Mouse (Mus musculus): ENCODE data around the gene Lpar5. TPM values are rescaled to one million over a fixed set of nuclear protein-coding genes. Genes with fewer than 3 reads are reported as not detected.

Gene Lpar5
- total and polyA plus RNA-seq, 3 experiments: 0.83 to 2.6 (median 1.4) TPM

DNA sequence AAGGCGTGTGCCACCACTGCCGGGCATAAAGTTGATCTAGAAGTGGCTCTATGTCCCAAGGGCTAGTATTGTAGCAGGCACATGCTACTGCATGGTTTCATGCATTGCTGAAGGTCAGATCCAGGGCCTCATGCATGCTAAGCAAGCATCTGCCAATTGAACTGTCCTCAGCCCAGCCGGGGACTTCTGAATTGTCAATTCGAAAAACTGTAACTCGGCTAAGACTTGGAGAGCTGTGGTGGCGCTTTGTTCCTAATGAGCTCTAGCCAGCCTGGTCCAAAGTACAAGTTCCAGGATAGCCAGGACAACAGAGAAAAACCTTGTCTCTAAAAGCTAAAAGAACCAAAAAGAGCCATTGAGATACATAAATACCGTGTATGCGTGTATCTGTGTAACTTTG, 51.7 kb downstream of the Lpar5 start:
- Histone ChIP-seq H3K27me3 (ENCODE audit: insufficient read depth, low read length) (no peaks in the 10 kb centered on the region), H3K4me1 (ENCODE audit: insufficient read depth, low read depth, low read length) (0 out of 2 replicates have a peak, but pooled peaks cover 2% of the 10 kb centered on the region), H3K36me3 (replicated peaks) (peaks cover 94% of the 10 kb centered on the region), H3K4me3 (ENCODE audit: low read depth, low read length) (no peak overlapping the region), H3K9me3 (replicated peaks) (no peaks in the 10 kb centered on the region)
- TF ChIP-seq TAL1 (conservative IDR thresholded peaks at IDR 0.05; ENCODE audit: low read depth, low read length) (no peak), GATA1 (IDR thresholded peaks at IDR 0.05; ENCODE audit: borderline replicate concordance, low read length) (no peak)
- DNase-seq (ENCODE audit: low spot score): no peak
- ATAC-seq (ENCODE audit: extremely low read depth, insufficient number of reproducible peaks, low FRiP score, poor library complexity, severe bottlenecking): no peak

DNA sequence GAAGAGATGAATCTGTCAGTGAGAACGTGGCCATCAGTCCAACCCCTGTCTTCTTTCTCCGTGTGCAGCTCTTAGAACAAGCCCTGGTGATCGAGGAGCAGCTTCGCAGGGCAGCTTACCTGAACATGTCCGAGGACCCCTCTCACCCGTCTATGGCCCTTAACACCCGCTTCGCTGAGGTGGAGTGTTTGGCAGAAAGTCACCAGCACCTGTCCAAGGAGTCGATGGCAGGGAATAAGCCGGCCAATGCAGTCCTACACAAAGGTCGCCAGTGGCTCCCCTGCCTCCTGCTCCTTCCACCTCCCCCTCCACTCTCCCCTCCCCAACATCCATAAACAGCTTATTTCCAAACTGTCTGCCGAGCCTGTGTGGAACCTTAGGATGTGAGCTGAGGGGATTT, 61.0 kb downstream of the Lpar5 start:
- Histone ChIP-seq H3K4me3 (ENCODE audit: low read depth, low read length) (no peak overlapping the region), H3K36me3 (replicated peaks) (peaks cover 79% of the 10 kb centered on the region), H3K27me3 (ENCODE audit: insufficient read depth, low read length) (no peaks in the 10 kb centered on the region), H3K4me1 (ENCODE audit: insufficient read depth, low read depth, low read length) (peaks cover 28% of the 10 kb centered on the region), H3K9me3 (replicated peaks) (no peaks in the 10 kb centered on the region)
- DNase-seq (ENCODE audit: low spot score) (no peak), ATAC-seq (ENCODE audit: extremely low read depth, insufficient number of reproducible peaks, low FRiP score, poor library complexity, severe bottlenecking) (no peak)
- TF ChIP-seq POLR2AphosphoS5 (IDR thresholded peaks at IDR 0.05; ENCODE audit: insufficient replicate concordance, low read depth, low read length) (no peak), GATA2 (IDR thresholded peaks at IDR 0.05; ENCODE audit: borderline replicate concordance, low read depth, low read length) (no peak), CTCF (IDR thresholded peaks at IDR 0.05; ENCODE audit: low read depth, low read length) (no peak), GATA1 (IDR thresholded peaks at IDR 0.05; ENCODE audit: borderline replicate concordance, low read length) (no peak), TAL1 (conservative IDR thresholded peaks at IDR 0.05; ENCODE audit: low read depth, low read length) (no peak)

DNA sequence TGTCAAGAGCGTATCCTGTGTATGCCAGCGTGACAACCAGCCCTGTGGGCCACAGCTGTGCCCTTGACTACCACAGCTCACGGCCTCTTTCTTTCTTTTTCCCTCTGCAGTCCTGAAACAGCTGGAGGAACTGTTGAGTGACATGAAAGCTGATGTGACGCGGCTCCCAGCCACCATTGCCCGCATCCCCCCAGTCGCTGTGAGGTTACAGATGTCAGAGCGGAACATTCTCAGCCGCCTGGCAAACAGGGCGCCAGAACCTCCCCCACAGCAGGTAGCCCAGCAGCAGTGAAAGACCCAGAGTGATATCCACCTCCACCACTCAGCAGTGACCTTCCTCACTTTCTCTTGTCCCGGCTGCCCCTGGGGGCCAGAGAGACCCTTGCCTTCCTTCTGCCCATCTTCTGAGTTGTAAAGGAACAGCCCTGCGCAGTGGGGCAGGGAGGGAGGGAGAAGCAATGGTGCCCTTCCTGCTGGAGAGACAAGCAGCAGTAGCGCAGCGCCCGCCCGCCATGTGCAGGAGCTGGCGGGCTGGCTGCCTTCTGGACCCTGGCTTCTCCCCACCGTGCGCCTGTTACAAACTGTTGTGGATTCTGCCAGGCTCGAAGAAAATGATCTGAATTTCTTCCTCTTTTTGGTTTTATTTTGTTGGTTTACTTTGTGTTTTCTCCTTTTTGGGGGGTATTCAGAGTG, 62.1 kb downstream of the Lpar5 start:
- H3K9me3 ChIP-seq (replicated peaks): no peaks in the 10 kb centered on the region
- TF ChIP-seq POLR2AphosphoS5 (IDR thresholded peaks at IDR 0.05; ENCODE audit: insufficient replicate concordance, low read depth, low read length) (no peak), GATA2 (IDR thresholded peaks at IDR 0.05; ENCODE audit: borderline replicate concordance, low read depth, low read length) (no peak), GATA1 (IDR thresholded peaks at IDR 0.05; ENCODE audit: borderline replicate concordance, low read length) (no peak), CTCF (IDR thresholded peaks at IDR 0.05; ENCODE audit: low read depth, low read length) (no peak), TAL1 (conservative IDR thresholded peaks at IDR 0.05; ENCODE audit: low read depth, low read length) (no peak)
- peaks cover 79% of the 10 kb centered on the region for H3K36me3 ChIP-seq (replicated peaks)
- H3K4me1 ChIP-seq (ENCODE audit: insufficient read depth, low read depth, low read length): peaks cover 39% of the 10 kb centered on the region
- no peak overlapping the region; the same call in 1 of the 2 replicates for H3K4me3 ChIP-seq (ENCODE audit: low read depth, low read length)
- DNase-seq (ENCODE audit: low spot score) (no peak), ATAC-seq (ENCODE audit: extremely low read depth, insufficient number of reproducible peaks, low FRiP score, poor library complexity, severe bottlenecking) (no peak)
- no peaks in the 10 kb centered on the region for H3K27me3 ChIP-seq (ENCODE audit: insufficient read depth, low read length)

DNA sequence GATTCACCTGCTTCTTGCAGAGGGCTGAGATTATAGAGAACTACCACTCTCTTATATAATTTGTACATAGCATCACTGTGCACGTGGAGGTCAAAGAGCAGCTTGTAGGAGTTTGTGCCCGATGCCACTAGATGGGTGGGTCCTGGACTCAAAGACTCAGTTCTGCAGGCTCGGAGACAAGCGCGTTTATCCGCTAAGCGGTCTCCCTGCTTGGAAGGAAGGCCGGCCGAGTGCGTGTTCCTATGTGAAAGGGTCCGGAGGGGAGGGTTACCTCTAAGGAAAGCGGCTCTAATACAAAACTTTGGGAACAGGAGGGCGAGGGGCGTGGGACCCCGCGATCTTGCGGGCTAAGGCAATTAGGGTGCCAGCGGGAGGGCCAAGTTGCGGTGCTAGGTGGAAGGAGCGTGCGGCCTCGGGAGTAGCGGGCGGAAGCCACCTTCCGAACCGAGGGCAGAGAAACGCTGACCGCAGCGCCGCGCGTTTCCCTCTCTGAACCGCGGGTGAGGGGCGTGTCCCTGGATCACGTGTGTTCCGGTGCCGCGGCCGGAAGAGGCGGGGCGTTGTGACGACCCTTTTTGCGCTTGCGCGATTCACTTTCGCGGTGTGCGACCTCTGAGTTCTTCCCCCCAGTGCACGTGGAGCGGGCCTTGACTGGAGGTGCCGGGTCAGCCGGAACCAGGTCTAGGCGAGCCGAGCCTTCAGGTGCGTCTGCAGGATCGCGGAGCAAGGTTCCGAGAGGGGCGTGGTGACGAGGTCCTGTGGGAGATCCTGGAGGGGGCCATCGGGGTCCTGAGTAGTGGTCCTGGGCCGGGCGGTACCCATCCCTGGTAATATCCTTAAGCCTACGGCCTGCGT, 63.8 kb downstream of the Lpar5 start, which contains the start of gene Nop2:
TSS of gene Nop2 (plus strand) at position 608 of the 855 bp plus-strand sequence.
- peak; percentile 81 for ATAC-seq (ENCODE audit: extremely low read depth, insufficient number of reproducible peaks, low FRiP score, poor library complexity, severe bottlenecking)
- H3K4me3 ChIP-seq (ENCODE audit: low read depth, low read length): peak within 1 kb of the TSS; percentile 85
- H3K4me1 ChIP-seq (ENCODE audit: insufficient read depth, low read depth, low read length): peaks cover 52% of the 10 kb centered on the region
- peak; percentile 85 for DNase-seq (ENCODE audit: low spot score)
- no peaks in the 10 kb centered on the region for H3K27me3 ChIP-seq (ENCODE audit: insufficient read depth, low read length)
- peaks cover 79% of the 10 kb centered on the region for H3K36me3 ChIP-seq (replicated peaks)
- TF ChIP-seq TAL1 (conservative IDR thresholded peaks at IDR 0.05; ENCODE audit: low read depth, low read length) (no peak), POLR2AphosphoS5 (IDR thresholded peaks at IDR 0.05; ENCODE audit: insufficient replicate concordance, low read depth, low read length) (peak; percentile 63), GATA1 (IDR thresholded peaks at IDR 0.05; ENCODE audit: borderline replicate concordance, low read length) (no peak), GATA2 (IDR thresholded peaks at IDR 0.05; ENCODE audit: borderline replicate concordance, low read depth, low read length) (no peak), CTCF (IDR thresholded peaks at IDR 0.05; ENCODE audit: low read depth, low read length) (no peak)
- no peaks in the 10 kb centered on the region for H3K9me3 ChIP-seq (replicated peaks)

Other genes starting within 250 kb of the Lpar5 start
Only the 20 nearest of the 25 such genes appear.
- gene P3h3, start 210.2 kb upstream of the Lpar5 start, total RNA-seq (2014; fragmentation: Nextera tagmentation): not detected in 2 replicates
- gene P3h3, start 210.2 kb upstream of the Lpar5 start, total RNA-seq (2017): 0.23 TPM in 1 of 2 replicates, not detected in the other
- gene P3h3, start 210.2 kb upstream of the Lpar5 start, polyA plus RNA-seq (2012): not detected in 2 replicates
- gene Gpr162, start 203.9 kb upstream of the Lpar5 start, total RNA-seq (2014; fragmentation: Nextera tagmentation): not detected in 2 replicates
- gene Gpr162, start 203.9 kb upstream of the Lpar5 start, total RNA-seq (2017): 0.22 and 0.41 TPM in 2 replicates
- not detected in 2 replicates for gene Gpr162, start 203.9 kb upstream of the Lpar5 start, polyA plus RNA-seq (2012)
- not detected in 2 replicates for gene Cd4, start 179.7 kb upstream of the Lpar5 start, total RNA-seq (2014; fragmentation: Nextera tagmentation)
- gene Cd4, start 179.7 kb upstream of the Lpar5 start, total RNA-seq (2017): 0.33 and 1.7 TPM in 2 replicates
- gene Cd4, start 179.7 kb upstream of the Lpar5 start, polyA plus RNA-seq (2012): not detected in 2 replicates
- gene Lag3, start 156.2 kb upstream of the Lpar5 start, total RNA-seq (2014; fragmentation: Nextera tagmentation): 0.68 TPM in 1 of 2 replicates, not detected in the other
- 0.12 TPM in 1 of 2 replicates, not detected in the other for gene Lag3, start 156.2 kb upstream of the Lpar5 start, total RNA-seq (2017)
- not detected in 2 replicates for gene Lag3, start 156.2 kb upstream of the Lpar5 start, polyA plus RNA-seq (2012)
- 5.6 and 6.3 TPM in 2 replicates for gene Ptms, start 147.8 kb upstream of the Lpar5 start, total RNA-seq (2014; fragmentation: Nextera tagmentation)
- 84.9 and 86.4 TPM in 2 replicates for gene Ptms, start 147.8 kb upstream of the Lpar5 start, total RNA-seq (2017)
- gene Ptms, start 147.8 kb upstream of the Lpar5 start, polyA plus RNA-seq (2012): 34.1 and 43.1 TPM in 2 replicates
- 167 and 180 TPM in 2 replicates for gene Mlf2, start 136.5 kb upstream of the Lpar5 start, total RNA-seq (2014; fragmentation: Nextera tagmentation)
- 86.5 and 99.2 TPM in 2 replicates for gene Mlf2, start 136.5 kb upstream of the Lpar5 start, total RNA-seq (2017)
- 269 and 293 TPM in 2 replicates for gene Mlf2, start 136.5 kb upstream of the Lpar5 start, polyA plus RNA-seq (2012)
- gene Cops7a, start 102.4 kb upstream of the Lpar5 start, total RNA-seq (2014; fragmentation: Nextera tagmentation): 123 and 194 TPM in 2 replicates
- gene Cops7a, start 102.4 kb upstream of the Lpar5 start, total RNA-seq (2017): 62.2 and 65.5 TPM in 2 replicates
- 59.2 and 79.0 TPM in 2 replicates for gene Cops7a, start 102.4 kb upstream of the Lpar5 start, polyA plus RNA-seq (2012)
- not detected in 2 replicates for gene Pianp, start 71.2 kb upstream of the Lpar5 start, total RNA-seq (2014; fragmentation: Nextera tagmentation)
- not detected in 2 replicates for gene Pianp, start 71.2 kb upstream of the Lpar5 start, total RNA-seq (2017)
- not detected in 2 replicates for gene Pianp, start 71.2 kb upstream of the Lpar5 start, polyA plus RNA-seq (2012)
- 71.2 and 79.6 TPM in 2 replicates for gene Zfp384, start 58.8 kb upstream of the Lpar5 start, total RNA-seq (2014; fragmentation: Nextera tagmentation)
- 22.9 and 25.7 TPM in 2 replicates for gene Zfp384, start 58.8 kb upstream of the Lpar5 start, total RNA-seq (2017)
- 51.7 and 52.8 TPM in 2 replicates for gene Zfp384, start 58.8 kb upstream of the Lpar5 start, polyA plus RNA-seq (2012)
- 36.2 and 37.5 TPM in 2 replicates for gene Ing4, start 28.2 kb upstream of the Lpar5 start, total RNA-seq (2014; fragmentation: Nextera tagmentation)
- 99.6 and 118 TPM in 2 replicates for gene Ing4, start 28.2 kb upstream of the Lpar5 start, total RNA-seq (2017)
- gene Ing4, start 28.2 kb upstream of the Lpar5 start, polyA plus RNA-seq (2012): 14.3 and 14.6 TPM in 2 replicates
- gene Acrbp, start 18.2 kb upstream of the Lpar5 start, total RNA-seq (2014; fragmentation: Nextera tagmentation): 11.8 and 16.1 TPM in 2 replicates
- gene Acrbp, start 18.2 kb upstream of the Lpar5 start, total RNA-seq (2017): 4.7 and 8.1 TPM in 2 replicates
- 6.4 and 9.4 TPM in 2 replicates for gene Acrbp, start 18.2 kb upstream of the Lpar5 start, polyA plus RNA-seq (2012)
- 235 and 241 TPM in 2 replicates for gene Chd4, start 28.1 kb downstream of the Lpar5 start, total RNA-seq (2014; fragmentation: Nextera tagmentation)
- 326 and 362 TPM in 2 replicates for gene Chd4, start 28.1 kb downstream of the Lpar5 start, total RNA-seq (2017)
- 188 and 219 TPM in 2 replicates for gene Chd4, start 28.1 kb downstream of the Lpar5 start, polyA plus RNA-seq (2012)
- gene Nop2, start 64.0 kb downstream of the Lpar5 start, total RNA-seq (2014; fragmentation: Nextera tagmentation): 56.9 and 61.0 TPM in 2 replicates
- gene Nop2, start 64.0 kb downstream of the Lpar5 start, total RNA-seq (2017): 87.7 and 89.2 TPM in 2 replicates
- 53.4 and 90.0 TPM in 2 replicates for gene Nop2, start 64.0 kb downstream of the Lpar5 start, polyA plus RNA-seq (2012)
- gene Iffo1, start 77.3 kb downstream of the Lpar5 start, total RNA-seq (2014; fragmentation: Nextera tagmentation): 20.4 and 25.1 TPM in 2 replicates
- gene Iffo1, start 77.3 kb downstream of the Lpar5 start, total RNA-seq (2017): 12.3 and 14.5 TPM in 2 replicates
- gene Iffo1, start 77.3 kb downstream of the Lpar5 start, polyA plus RNA-seq (2012): 26.9 and 31.7 TPM in 2 replicates
- 10,890 and 12,360 TPM in 2 replicates for gene Gapdh, start 98.5 kb downstream of the Lpar5 start, total RNA-seq (2014; fragmentation: Nextera tagmentation)
- gene Gapdh, start 98.5 kb downstream of the Lpar5 start, total RNA-seq (2017): 2,600 and 3,109 TPM in 2 replicates
- gene Gapdh, start 98.5 kb downstream of the Lpar5 start, polyA plus RNA-seq (2012): 26,904 and 30,061 TPM in 2 replicates
- gene Ncapd2, start 123.8 kb downstream of the Lpar5 start, total RNA-seq (2014; fragmentation: Nextera tagmentation): 494 and 557 TPM in 2 replicates
- gene Ncapd2, start 123.8 kb downstream of the Lpar5 start, total RNA-seq (2017): 211 and 243 TPM in 2 replicates
- 269 and 275 TPM in 2 replicates for gene Ncapd2, start 123.8 kb downstream of the Lpar5 start, polyA plus RNA-seq (2012)
- gene Mrpl51, start 123.9 kb downstream of the Lpar5 start, total RNA-seq (2014; fragmentation: Nextera tagmentation): 51.3 and 59.6 TPM in 2 replicates
- gene Mrpl51, start 123.9 kb downstream of the Lpar5 start, total RNA-seq (2017): 143 and 156 TPM in 2 replicates
- gene Mrpl51, start 123.9 kb downstream of the Lpar5 start, polyA plus RNA-seq (2012): 114 and 162 TPM in 2 replicates
- gene Vamp1, start 147.6 kb downstream of the Lpar5 start, total RNA-seq (2014; fragmentation: Nextera tagmentation): 21.9 and 30.2 TPM in 2 replicates
- 6.1 and 7.9 TPM in 2 replicates for gene Vamp1, start 147.6 kb downstream of the Lpar5 start, total RNA-seq (2017)
- 1.9 and 2.8 TPM in 2 replicates for gene Vamp1, start 147.6 kb downstream of the Lpar5 start, polyA plus RNA-seq (2012)
- gene Tapbpl, start 163.9 kb downstream of the Lpar5 start, total RNA-seq (2014; fragmentation: Nextera tagmentation): 0.73 and 0.90 TPM in 2 replicates
- 1.2 and 1.8 TPM in 2 replicates for gene Tapbpl, start 163.9 kb downstream of the Lpar5 start, total RNA-seq (2017)
- gene Tapbpl, start 163.9 kb downstream of the Lpar5 start, polyA plus RNA-seq (2012): 1.2 and 1.4 TPM in 2 replicates
- gene Cd27, start 169.1 kb downstream of the Lpar5 start, total RNA-seq (2014; fragmentation: Nextera tagmentation): not detected in 2 replicates
- 0.87 TPM in 1 of 2 replicates, not detected in the other for gene Cd27, start 169.1 kb downstream of the Lpar5 start, total RNA-seq (2017)
- not detected in 2 replicates for gene Cd27, start 169.1 kb downstream of the Lpar5 start, polyA plus RNA-seq (2012)